Mouse (Mus musculus) kidney, adult 2 months (tissue): Measurements from ENCODE around the gene Fignl2. TPM values are rescaled to one million over a fixed set of nuclear protein-coding genes. Genes with fewer than 3 reads are reported as not detected.

Experiments used
- DNase-seq: peaks from one replicate; pipeline ENCODE4 v3.0.0; 2021
- H3K27ac ChIP-seq: fragments of 200-500 bp; 2 replicates; pipeline ENCODE4 v1.5.1; 2012; ENCODE audit warnings: low read depth, low read length, control low read depth, inconsistent platforms; ENCODE audit not compliant: insufficient read depth
- H3K27me3 ChIP-seq: fragments of 200-500 bp; replicated peaks from 2 replicates; pipeline ENCODE4 v1.6.1; 2012; ENCODE audit warnings: mild to moderate bottlenecking, moderate library complexity, low read length, inconsistent platforms; ENCODE audit not compliant: control insufficient read depth, insufficient read depth
- H3K36me3 ChIP-seq: fragments of 200-500 bp; 2 replicates; pipeline ENCODE4 v1.6.1; 2012; ENCODE audit warnings: mild to moderate bottlenecking, moderate library complexity, low read length, inconsistent platforms; ENCODE audit not compliant: control insufficient read depth, insufficient read depth
- H3K4me1 ChIP-seq: fragments of 200-500 bp; 2 replicates; pipeline ENCODE4 v1.6.1; 2011; ENCODE audit warnings: low read length; ENCODE audit not compliant: control insufficient read depth, insufficient read depth
- H3K4me3 ChIP-seq: fragments of 200-500 bp; 2 replicates; pipeline ENCODE4 v1.5.1; 2011; ENCODE audit warnings: mild to moderate bottlenecking, low read depth, low read length, control low read depth; ENCODE audit not compliant: insufficient read depth
- CTCF ChIP-seq: fragments of 200-500 bp; conservative IDR thresholded peaks from 2 replicates; pipeline ENCODE4 v1.5.1; 2011; ENCODE audit warnings: low read depth, mild to moderate bottlenecking, control low read depth, low read length, moderate library complexity, mixed read lengths; ENCODE audit not compliant: insufficient read depth, insufficient read length
- POLR2A ChIP-seq: fragments of 200-500 bp; IDR thresholded peaks from one replicate; pipeline ENCODE4 v1.6.1; 2011; ENCODE audit warnings: low read depth, low read length, control low read depth
- WGBS: fragments of 180-500 bp; shearing (Covaris S2); methylation state at CpG from one replicate; pipeline ENCODE4 v1.1.7; 2018; 5-methylcytosine and 5-hydroxymethylcytosine counted together
- polyA plus RNA-seq: library from polyadenylated mRNA; depleted of rRNA; stranded (reverse); fragments of >200 nt; gene quantifications from 2 replicates; pipeline ENCODE4 v1.2.3, GENCODE M21; 2012

Gene Fignl2
- polyA plus RNA-seq, 1 experiment, result 8.6 TPM

DNA sequence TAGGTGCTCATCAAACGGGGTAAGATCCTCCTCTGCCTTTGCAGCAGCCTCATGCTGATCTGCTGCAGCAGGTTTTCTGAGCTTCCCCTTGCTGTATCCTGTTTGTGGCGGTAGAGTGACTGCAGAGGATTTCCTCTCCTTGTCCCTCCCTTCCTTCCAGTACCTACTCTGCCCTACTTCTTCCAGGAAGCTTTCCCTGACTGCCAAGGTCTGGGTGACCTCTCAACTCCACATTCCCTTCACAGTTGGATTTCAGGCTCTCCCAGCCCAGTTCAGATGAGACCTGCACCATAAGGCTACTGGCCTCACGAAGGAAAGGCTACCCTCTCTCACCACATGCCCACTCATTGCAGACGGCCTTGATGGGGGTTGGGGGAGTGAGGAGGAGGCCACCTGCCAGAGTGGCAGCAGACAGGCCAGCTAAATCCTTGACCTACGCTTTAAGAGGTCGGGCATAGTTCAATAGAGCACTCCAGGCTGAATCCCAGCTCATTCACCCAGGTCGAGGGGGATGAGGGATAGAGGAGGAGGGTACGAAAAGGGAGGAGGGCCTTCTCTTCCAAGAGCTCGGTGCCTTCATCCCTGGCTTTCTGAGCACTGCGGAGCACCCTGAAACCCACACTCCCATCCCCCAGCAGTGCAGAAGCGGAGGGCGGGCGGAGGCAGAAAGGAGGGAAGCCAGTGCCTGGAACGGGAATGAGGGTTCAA is 13.9 kb upstream of the Fignl2 start:
- WGBS, result 42% methylated on average over 14 of the region's 14 CpGs
- Histone ChIP-seq H3K4me3 (no peak overlapping the region), H3K27me3 (no peaks in the 10 kb centered on the region), H3K4me1 (no peaks in the 10 kb centered on the region), H3K27ac (peak overlapping the region; percentile 11; the same call in 1 of the 2 replicates), H3K36me3 (no peaks in the 10 kb centered on the region)
- peak; percentile 61 for DNase-seq
- no peak for TF ChIP-seq CTCF
- TF ChIP-seq POLR2A, result no peak

DNA sequence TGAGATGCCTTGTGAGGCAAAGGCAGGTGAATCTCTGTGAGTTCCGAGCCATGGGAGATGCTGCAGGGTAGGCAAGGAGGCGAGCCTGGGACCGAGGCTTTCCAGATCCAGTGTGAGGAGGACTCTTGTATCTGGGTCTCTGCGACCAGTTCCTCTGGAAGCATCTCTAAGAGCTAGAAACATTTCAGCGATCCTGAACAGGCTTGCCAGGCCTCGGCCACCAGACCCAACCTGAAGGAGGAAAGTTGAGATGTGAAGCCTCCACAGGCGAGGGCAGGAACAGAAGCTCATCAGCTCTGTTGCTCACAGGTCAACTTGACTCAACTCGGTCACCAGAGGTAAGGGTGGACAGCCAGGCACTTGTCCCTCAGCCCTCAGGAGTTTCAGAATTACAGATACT is 13.2 kb upstream of the Fignl2 start:
- Histone ChIP-seq H3K4me1 (no peaks in the 10 kb centered on the region), H3K27ac (no peak overlapping the region), H3K36me3 (no peaks in the 10 kb centered on the region), H3K27me3 (no peaks in the 10 kb centered on the region), H3K4me3 (no peak overlapping the region)
- WGBS, result 97% methylated on average over 8 of the region's 8 CpGs
- no peak for DNase-seq
- TF ChIP-seq CTCF (no peak), POLR2A (no peak)

- Histone ChIP-seq H3K27ac (no peak overlapping the region), H3K4me3 (no peak overlapping the region), H3K36me3 (no peaks in the 10 kb centered on the region), H3K4me1 (no peaks in the 10 kb centered on the region), H3K27me3 (no peaks in the 10 kb centered on the region)
- WGBS, result 92% methylated on average over 4 of the region's 4 CpGs
- no peak for TF ChIP-seq POLR2A
- DNase-seq, result no peak
These were observed 9.9 kb upstream of the Fignl2 start for GRCm38 (mm10) chr15:101088291-101088690.

- Histone ChIP-seq H3K36me3 (no peaks in the 10 kb centered on the region), H3K27me3 (no peaks in the 10 kb centered on the region), H3K4me1 (no peaks in the 10 kb centered on the region), H3K27ac (peak overlapping the region; percentile 27; the same call in 1 of the 2 replicates), H3K4me3 (no peak overlapping the region)
- peak; percentile 84 for DNase-seq
- TF ChIP-seq CTCF (no peak), POLR2A (no peak)
- WGBS, result 33% methylated on average over 3 of the region's 3 CpGs
These were observed 8.6 kb upstream of the Fignl2 start for GRCm38 (mm10) chr15:101086956-101087355.

GRCm38 (mm10) chr15:101086451-101086850 is 8.1 kb upstream of the Fignl2 start:
- 64% methylated on average over 9 of the region's 9 CpGs for WGBS
- no peaks in the 10 kb centered on the region for H3K27me3 ChIP-seq
- H3K4me3 ChIP-seq, result no peak overlapping the region
- no peak for DNase-seq
- peak overlapping the region; percentile 27; the same call in 1 of the 2 replicates for H3K27ac ChIP-seq
- H3K4me1 ChIP-seq, result no peaks in the 10 kb centered on the region
- no peaks in the 10 kb centered on the region for H3K36me3 ChIP-seq
- TF ChIP-seq POLR2A (no peak), CTCF (no peak)

GRCm38 (mm10) chr15:101084499-101084898 is 6.1 kb upstream of the Fignl2 start:
- no peak for DNase-seq
- TF ChIP-seq CTCF (no peak), POLR2A (no peak)
- H3K27me3 ChIP-seq, result no peaks in the 10 kb centered on the region
- no peaks in the 10 kb centered on the region for H3K4me1 ChIP-seq
- WGBS, result 72% methylated on average over 10 of the region's 10 CpGs
- H3K4me3 ChIP-seq, result no peak overlapping the region
- H3K36me3 ChIP-seq, result no peaks in the 10 kb centered on the region
- no peak overlapping the region for H3K27ac ChIP-seq

- Histone ChIP-seq H3K27ac (no peak overlapping the region), H3K4me3 (no peak overlapping the region), H3K4me1 (0 out of 2 replicates have a peak, but pooled peaks cover 4% of the 10 kb centered on the region), H3K36me3 (no peaks in the 10 kb centered on the region), H3K27me3 (no peaks in the 10 kb centered on the region)
- TF ChIP-seq POLR2A (no peak), CTCF (no peak)
- no peak for DNase-seq
- 52% methylated on average over 4 of the region's 4 CpGs for WGBS
These were observed 3.9 kb upstream of the Fignl2 start for GRCm38 (mm10) chr15:101082236-101082635.
